Mouse (Mus musculus) forebrain, embryonic 13.5 days (tissue): ENCODE results near the gene Rpl6. TPM values are rescaled to one million over a fixed set of nuclear protein-coding genes. Genes with fewer than 3 reads are reported as not detected.
A peak's percentile ranks its signal among the peaks of the same experiment; 100 is the strongest.
"Not testable (repeated sequence)": the region's sequence is repeated elsewhere in the genome, so short reads cannot be mapped to it uniquely, and the experiment has no call there.

Source experiments
- ATAC-seq: fragments of 200-750 bp; cut with Nextera tagmentation; 2 replicates; pipeline ENCODE4 v1.8.0; 2017
- H3K27ac ChIP-seq: fragments of 300-500 bp; sonication (generic); 2 replicates; pipeline ENCODE4 v1.5.1; 2015; ENCODE audit warnings: inconsistent platforms, mild to moderate bottlenecking, moderate library complexity
- H3K27me3 ChIP-seq: fragments of 300-500 bp; sonication (generic); 2 replicates; pipeline ENCODE4 v1.6.1; 2015; ENCODE audit warnings: mild to moderate bottlenecking, inconsistent platforms
- H3K36me3 ChIP-seq: fragments of 300-500 bp; sonication (generic); 2 replicates; pipeline ENCODE4 v1.6.1; 2015; ENCODE audit warnings: mild to moderate bottlenecking, inconsistent platforms; ENCODE audit not compliant: poor library complexity, severe bottlenecking
- H3K4me1 ChIP-seq: fragments of 300-500 bp; sonication (generic); 2 replicates; pipeline ENCODE4 v1.6.1; 2015; ENCODE audit warnings: inconsistent platforms
- H3K4me2 ChIP-seq: fragments of 300-500 bp; sonication (generic); 2 replicates; pipeline ENCODE4 v1.6.1; 2015; ENCODE audit warnings: inconsistent platforms, mild to moderate bottlenecking, moderate library complexity
- H3K4me3 ChIP-seq: fragments of 300-500 bp; sonication (generic); 2 replicates; pipeline ENCODE4 v1.5.1; 2015; ENCODE audit warnings: mild to moderate bottlenecking, inconsistent platforms
- H3K9ac ChIP-seq: fragments of 300-500 bp; sonication (generic); 2 replicates; pipeline ENCODE4 v1.6.1; 2015; ENCODE audit warnings: mild to moderate bottlenecking, inconsistent platforms
- H3K9me3 ChIP-seq: fragments of 300-500 bp; sonication (generic); replicated peaks from 2 replicates; pipeline ENCODE4 v1.6.1; 2016; ENCODE audit warnings: inconsistent platforms
- WGBS: fragments of 180-500 bp; shearing (Covaris S2); methylation state at CpG from one replicate; pipeline ENCODE4 v1.1.7; 2015; 5-methylcytosine and 5-hydroxymethylcytosine counted together
- polyA plus RNA-seq: library from polyadenylated mRNA; unstranded; fragments of >200 nt; fragmentation: Nextera tagmentation; extraction: Ambion mirVana; gene quantifications from 2 replicates; pipeline ENCODE4 v1.2.1, GENCODE M21; 2015

Gene Rpl6
- polyA plus RNA-seq, 1 experiment from 2014 or later, result 500 TPM

GRCm38 (mm10) chr5:121201739-121202138 is 2.5 kb upstream of the Rpl6 start:
- 51% methylated on average over 3 of the region's 3 CpGs for WGBS
- H3K27me3 ChIP-seq, result peaks cover 15% of the 10 kb centered on the region; the same call in 1 of the 2 replicates
- H3K9ac ChIP-seq, result no peak overlapping the region
- ATAC-seq, result no peak
- no peaks in the 10 kb centered on the region for H3K9me3 ChIP-seq
- no peak overlapping the region for H3K4me3 ChIP-seq
- peaks cover 13% of the 10 kb centered on the region for H3K36me3 ChIP-seq
- no peak overlapping the region for H3K27ac ChIP-seq
- H3K4me1 ChIP-seq, result peaks cover 19% of the 10 kb centered on the region
- no peak overlapping the region for H3K4me2 ChIP-seq

GRCm38 (mm10) chr5:121202467-121202866 is 1.8 kb upstream of the Rpl6 start:
- Histone ChIP-seq H3K9me3 (no peaks in the 10 kb centered on the region), H3K27ac (no peak overlapping the region), H3K9ac (no peak overlapping the region), H3K4me2 (no peak overlapping the region), H3K4me1 (peaks cover 23% of the 10 kb centered on the region), H3K36me3 (peaks cover 20% of the 10 kb centered on the region), H3K27me3 (peaks cover 8% of the 10 kb centered on the region; the same call in 1 of the 2 replicates), H3K4me3 (no peak overlapping the region)
- no peak for ATAC-seq
- 74% methylated on average over 1 of the region's 1 CpGs for WGBS

GRCm38 (mm10) chr5:121205537-121206130 is 1.4 kb downstream of the Rpl6 start:
- Histone ChIP-seq H3K36me3 (peaks cover 52% of the 10 kb centered on the region), H3K9ac (peak overlapping the region; percentile 98), H3K4me3 (peak overlapping the region; percentile 98), H3K4me1 (peaks cover 28% of the 10 kb centered on the region), H3K4me2 (peak overlapping the region; percentile 84)
- H3K9me3 ChIP-seq, ATAC-seq, H3K27me3 ChIP-seq, H3K27ac ChIP-seq: not testable (repeated sequence)
- 81% methylated on average over 8 of the region's 10 CpGs for WGBS

DNA sequence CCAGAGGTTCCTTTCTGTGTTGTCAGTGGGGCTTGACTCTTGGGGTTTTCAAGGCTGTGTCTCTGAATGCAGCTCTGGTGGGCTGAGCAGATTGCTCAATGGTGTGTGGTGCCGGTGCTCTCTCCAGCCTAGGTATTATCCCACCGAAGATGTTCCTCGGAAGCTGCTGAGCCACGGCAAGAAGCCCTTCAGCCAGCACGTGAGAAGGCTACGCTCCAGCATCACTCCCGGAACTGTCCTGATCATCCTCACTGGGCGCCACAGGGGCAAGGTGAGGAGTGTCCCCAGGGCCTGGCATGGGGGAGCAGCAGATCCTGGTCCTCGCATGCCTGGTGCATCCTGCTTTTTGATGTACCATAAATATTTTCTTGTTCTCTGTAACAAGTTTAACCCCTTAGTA is 2.3 kb downstream of the Rpl6 start:
- Histone ChIP-seq H3K36me3 (peaks cover 61% of the 10 kb centered on the region), H3K9ac (peak overlapping the region; percentile 98; the same call in 1 of the 2 replicates), H3K27ac (no peak overlapping the region), H3K4me3 (no peak overlapping the region), H3K4me1 (peaks cover 28% of the 10 kb centered on the region), H3K27me3 (no peaks in the 10 kb centered on the region), H3K9me3 (no peaks in the 10 kb centered on the region), H3K4me2 (no peak overlapping the region)
- WGBS, result 83% methylated on average over 9 of the region's 9 CpGs
- no peak for ATAC-seq

- 93% methylated on average over 3 of the region's 3 CpGs for WGBS
- Histone ChIP-seq H3K36me3 (peaks cover 65% of the 10 kb centered on the region), H3K4me3 (no peak overlapping the region), H3K9ac (no peak overlapping the region), H3K27me3 (no peaks in the 10 kb centered on the region), H3K27ac (no peak overlapping the region), H3K4me2 (no peak overlapping the region), H3K9me3 (no peaks in the 10 kb centered on the region), H3K4me1 (peaks cover 28% of the 10 kb centered on the region)
- ATAC-seq, result no peak
Measured at GRCm38 (mm10) chr5:121206984-121207383, 2.7 kb downstream of the Rpl6 start.

GRCm38 (mm10) chr5:121209755-121210600 is 5.7 kb downstream of the Rpl6 start:
- ATAC-seq, result no peak
- H3K4me3 ChIP-seq, result no peak overlapping the region
- H3K9ac ChIP-seq, result no peak overlapping the region
- H3K4me1 ChIP-seq, result peaks cover 27% of the 10 kb centered on the region
- peaks cover 82% of the 10 kb centered on the region for H3K36me3 ChIP-seq
- no peak overlapping the region for H3K27ac ChIP-seq
- H3K4me2 ChIP-seq, result no peak overlapping the region
- no peaks in the 10 kb centered on the region for H3K27me3 ChIP-seq
- 91% methylated on average over 9 of the region's 9 CpGs for WGBS
- no peaks in the 10 kb centered on the region for H3K9me3 ChIP-seq

- Histone ChIP-seq H3K9ac (no peak overlapping the region), H3K27ac (no peak overlapping the region), H3K36me3 (peaks cover 81% of the 10 kb centered on the region), H3K4me3 (no peak overlapping the region), H3K4me2 (no peak overlapping the region), H3K9me3 (no peaks in the 10 kb centered on the region), H3K27me3 (no peaks in the 10 kb centered on the region), H3K4me1 (peaks cover 21% of the 10 kb centered on the region)
- WGBS, result 87% methylated on average over 1 of the region's 1 CpGs
- no peak for ATAC-seq
Measured at GRCm38 (mm10) chr5:121210601-121210924, 6.3 kb downstream of the Rpl6 start.

GRCm38 (mm10) chr5:121212108-121212507 is 7.8 kb downstream of the Rpl6 start:
- Histone ChIP-seq H3K4me2 (no peak overlapping the region), H3K27me3 (no peaks in the 10 kb centered on the region), H3K9me3 (no peaks in the 10 kb centered on the region), H3K4me3 (no peak overlapping the region), H3K9ac (no peak overlapping the region), H3K27ac (no peak overlapping the region), H3K4me1 (peaks cover 7% of the 10 kb centered on the region; the same call in 1 of the 2 replicates), H3K36me3 (peaks cover 70% of the 10 kb centered on the region)
- WGBS, result 89% methylated on average over 6 of the region's 6 CpGs
- no peak for ATAC-seq

DNA sequence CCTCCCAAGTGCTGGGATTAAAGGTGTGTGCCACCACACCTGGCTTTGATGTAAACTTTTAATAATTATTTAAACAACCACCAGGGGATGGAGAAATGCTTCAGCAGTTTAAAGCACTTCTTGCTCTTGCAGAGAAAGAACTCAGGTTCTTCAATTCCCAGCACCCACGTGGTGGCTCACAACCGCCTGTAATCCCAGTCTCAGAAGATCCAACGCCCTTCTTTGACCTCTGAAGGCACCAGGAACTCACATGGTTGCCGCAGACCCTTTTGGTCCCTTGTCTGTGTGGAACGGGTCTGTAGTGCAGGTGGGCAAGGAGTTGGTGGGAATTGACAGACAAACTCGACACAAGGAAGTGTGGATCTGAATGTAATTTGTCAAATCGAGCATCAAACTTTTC is 10.4 kb downstream of the Rpl6 start:
- Histone ChIP-seq H3K4me2 (no peak overlapping the region), H3K36me3 (peaks cover 44% of the 10 kb centered on the region), H3K27me3 (no peaks in the 10 kb centered on the region), H3K4me3 (no peak overlapping the region), H3K9me3 (no peaks in the 10 kb centered on the region), H3K4me1 (0 out of 2 replicates have a peak, but pooled peaks cover 1% of the 10 kb centered on the region), H3K27ac (no peak overlapping the region), H3K9ac (no peak overlapping the region)
- WGBS, result 57% methylated on average over 7 of the region's 7 CpGs
- no peak for ATAC-seq

GRCm38 (mm10) chr5:121215380-121216125 is 11.3 kb downstream of the Rpl6 start:
- Histone ChIP-seq H3K4me1 (0 out of 2 replicates have a peak, but pooled peaks cover 3% of the 10 kb centered on the region), H3K27me3 (no peaks in the 10 kb centered on the region), H3K9ac (no peak overlapping the region), H3K36me3 (peaks cover 36% of the 10 kb centered on the region), H3K27ac (no peak overlapping the region), H3K4me3 (no peak overlapping the region), H3K4me2 (no peak overlapping the region), H3K9me3 (no peaks in the 10 kb centered on the region)
- WGBS, result 49% methylated on average over 13 of the region's 13 CpGs
- ATAC-seq, result no peak

DNA sequence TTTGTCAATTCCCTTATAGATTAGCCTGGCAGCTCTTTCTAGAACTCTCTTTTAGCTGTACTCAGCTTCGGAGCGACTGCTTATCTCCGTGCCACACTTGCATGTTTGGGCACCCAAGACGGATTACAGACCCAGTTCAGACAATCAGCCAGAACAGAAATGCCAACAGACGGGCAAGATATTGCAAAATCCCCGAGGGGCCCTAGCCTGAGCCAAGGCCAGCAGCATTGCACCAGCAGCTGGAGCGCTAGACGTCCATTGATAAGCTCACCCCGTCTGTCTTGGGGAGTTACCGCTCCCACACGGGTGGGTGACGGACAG is 11.8 kb downstream of the Rpl6 start:
- no peak for ATAC-seq
- peaks cover 30% of the 10 kb centered on the region for H3K36me3 ChIP-seq
- 0 out of 2 replicates have a peak, but pooled peaks cover 3% of the 10 kb centered on the region for H3K4me1 ChIP-seq
- 81% methylated on average over 12 of the region's 12 CpGs for WGBS
- no peak overlapping the region for H3K27ac ChIP-seq
- no peak overlapping the region for H3K4me2 ChIP-seq
- no peak overlapping the region for H3K9ac ChIP-seq
- H3K27me3 ChIP-seq, result no peaks in the 10 kb centered on the region
- no peaks in the 10 kb centered on the region for H3K9me3 ChIP-seq
- H3K4me3 ChIP-seq, result no peak overlapping the region
